Mouse (Mus musculus) thymus, adult 2 months (tissue): Measurements from ENCODE around the gene Dnajc10.

Experiments
- CTCF ChIP-seq: fragments of 200-500 bp; IDR thresholded peaks from 2 replicates; pipeline ENCODE4 v1.5.1; 2012; ENCODE audit warnings: mild to moderate bottlenecking, control low read depth, low read length, moderate library complexity, borderline replicate concordance; ENCODE audit not compliant: control insufficient read depth, poor library complexity, insufficient read depth; ENCODE audit errors: extremely low read depth
- POLR2A ChIP-seq: fragments of 200-500 bp; IDR thresholded peaks from 2 replicates; pipeline ENCODE4 v1.6.1; 2012; ENCODE audit warnings: mild to moderate bottlenecking, low read length, control low read depth, moderate library complexity; ENCODE audit not compliant: control insufficient read depth, poor library complexity, insufficient read depth; ENCODE audit errors: extremely low read depth

GRCm38 (mm10) chr2:80379848-80380247 lies 64.6 kb downstream of the Dnajc10 start:
- TF ChIP-seq CTCF: no peak
- TF ChIP-seq POLR2A: no peak
